Mouse (Mus musculus) MEL (cell line): ENCODE data around the gene Mrtfa.

Experiments used
- CTCF ChIP-seq, 3 experiments: IDR thresholded peaks in 2 of 3; conservative IDR thresholded peaks in 1 of 3; 2 replicates each; pipeline ENCODE4 v1.5.1; 2011 to 2012; ENCODE audit warnings: low read length in 3 of 3, low read depth in 2 of 3, mild to moderate bottlenecking in 2 of 3, improper control_type of control experiment in 1 of 3, inconsistent platforms in 1 of 3, mixed read lengths in 1 of 3, moderate library complexity in 1 of 3; ENCODE audit not compliant: control insufficient read depth in 1 of 3, insufficient read depth in 1 of 3, poor library complexity in 1 of 3, severe bottlenecking in 1 of 3
- ELF1 ChIP-seq: IDR thresholded peaks from 2 replicates; pipeline ENCODE4 v1.6.1; 2014; ENCODE audit warnings: low read depth, mild to moderate bottlenecking, inconsistent platforms, low read length, improper control_type of control experiment, moderate library complexity
- GATA1 ChIP-seq: IDR thresholded peaks from 2 replicates; pipeline ENCODE4 v1.6.1; 2011; ENCODE audit warnings: low read depth, low read length, improper control_type of control experiment
- HCFC1 ChIP-seq: IDR thresholded peaks from 2 replicates; pipeline ENCODE4 v1.6.1; 2012; ENCODE audit warnings: low read depth, mild to moderate bottlenecking, inconsistent platforms, low read length, improper control_type of control experiment, moderate library complexity
- JUND ChIP-seq: IDR thresholded peaks from 2 replicates; pipeline ENCODE4 v1.6.1; 2011; ENCODE audit warnings: low read depth, mild to moderate bottlenecking, improper control_type of control experiment, low read length
- KAT2A ChIP-seq: conservative IDR thresholded peaks from 2 replicates; pipeline ENCODE4 v1.6.1; 2012; ENCODE audit warnings: low read depth, low read length, improper control_type of control experiment, inconsistent platforms
- POLR2A ChIP-seq, 2 experiments: IDR thresholded peaks; 2 replicates each; pipeline ENCODE4 v1.6.1; 2011 to 2012; ENCODE audit warnings: low read length in 2 of 2, mild to moderate bottlenecking in 2 of 2, control low read depth in 1 of 2, improper control_type of control experiment in 1 of 2, low read depth in 1 of 2, moderate library complexity in 1 of 2; ENCODE audit not compliant: control insufficient read depth in 1 of 2, insufficient read depth in 1 of 2, poor library complexity in 1 of 2
- RAD21 ChIP-seq: IDR thresholded peaks from 2 replicates; pipeline ENCODE4 v1.6.1; 2011; ENCODE audit warnings: mild to moderate bottlenecking, low read depth, low read length, improper control_type of control experiment

DNA sequence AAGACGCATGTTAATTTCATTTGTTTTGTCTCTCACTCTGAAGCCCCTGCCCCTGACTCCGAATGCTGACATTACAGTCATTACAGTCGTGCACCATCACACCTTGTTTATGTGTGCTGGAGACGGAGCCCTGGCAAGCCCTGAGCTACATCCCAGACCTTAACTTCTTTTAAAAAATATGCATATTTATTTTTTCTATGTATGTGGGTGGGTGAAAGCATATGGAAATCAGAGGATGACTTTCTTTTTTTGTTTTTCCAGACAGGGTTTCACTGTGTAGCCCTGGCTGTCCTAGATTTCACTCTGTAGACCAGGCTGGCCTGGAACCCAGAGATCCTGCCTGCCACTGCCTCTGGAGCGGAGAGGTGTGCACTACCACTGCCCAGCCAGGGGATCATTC lies 195.6 kb downstream of the Mrtfa start:
- TF ChIP-seq KAT2A (no peak), CTCF (IDR thresholded peaks at IDR 0.05 in 2 of 3, conservative IDR thresholded peaks at IDR 0.05 in 1 of 3; ENCODE audit: control insufficient read depth in 1 of 3, insufficient read depth in 1 of 3, low read depth in 2 of 3, low read length in 3 of 3, poor library complexity in 1 of 3, severe bottlenecking in 1 of 3) (no peak), POLR2A (IDR thresholded peaks at IDR 0.05; ENCODE audit: control insufficient read depth in 1 of 2, insufficient read depth in 1 of 2, low read depth in 1 of 2, low read length in 2 of 2, poor library complexity in 1 of 2) (no peak), HCFC1 (no peak), JUND (no peak), GATA1 (no peak), RAD21 (no peak), ELF1 (no peak)
